In the genomic region with DNA sequence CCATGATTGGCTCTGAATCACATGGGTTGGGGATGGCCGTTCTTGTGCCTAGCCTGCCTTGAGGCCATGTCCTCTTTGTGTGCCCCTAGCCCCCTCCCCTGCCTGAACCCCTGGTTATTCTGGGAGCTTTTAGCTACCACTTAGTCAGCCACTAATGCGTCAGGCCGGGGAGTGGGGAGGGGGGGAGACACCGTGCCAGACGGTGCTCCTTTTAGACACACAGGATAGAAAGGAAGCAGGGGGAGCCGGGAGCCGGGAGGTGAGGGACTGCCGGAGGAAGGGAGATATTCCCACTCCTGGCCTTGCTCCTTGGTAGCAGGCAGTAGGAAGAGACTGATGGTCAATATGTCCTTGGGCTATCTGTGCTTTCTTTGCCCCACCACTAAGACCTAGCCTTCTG, we compare ENCODE assay signal across 13 mouse cellular contexts. TPM values are rescaled to one million over a fixed set of nuclear protein-coding genes. Genes with fewer than 3 reads are reported as not detected.
DNase-seq lines count a peak whose midpoint lies in the region; ATAC-seq and TF ChIP-seq lines count a peak whose summit lies in the region.
"Had no signal": no experiment of that assay in that cellular context is flagged by ENCODE, and none has a peak within 500 bp of the region (broad histone marks: within the 10 kb centered on the region; RNA-seq: fewer than 3 reads in every experiment).

No protein-coding gene starts in this region.

- DNase-seq in gastrocnemius, adult 2 months = no peak
- DNase-seq in gastrocnemius, adult 8-10 months (ENCODE audit: low spot score in 2 of 2) = no peak
- DNase-seq in CH12.LX (ENCODE audit: extremely low read depth) = no peak
- DNase-seq in urinary bladder, postnatal 25 days (ENCODE audit: low spot score) = no peak
- DNase-seq: embryo, embryonic 11 days had no signal

- no peaks in the 10 kb centered on the region; the same call in 1 of the 2 replicates for H3K36me3 ChIP-seq in intestine, postnatal 0 days (ENCODE audit: control insufficient read depth, insufficient read depth)
- no peaks in the 10 kb centered on the region for H3K36me3 ChIP-seq in intestine, embryonic 15.5 days
- H3K36me3 ChIP-seq in CH12.LX (replicated peaks in 1 of 2; ENCODE audit: control insufficient read depth in 1 of 2, insufficient read depth in 1 of 2, low read length in 1 of 2) = peaks cover 69 to 97% of the 10 kb centered on the region in 2 experiments
- no peaks in the 10 kb centered on the region for H3K36me3 ChIP-seq in forebrain, embryonic 12.5 days (replicated peaks)
- 0 out of 2 replicates have a peak, but pooled peaks cover 3% of the 10 kb centered on the region for H3K36me3 ChIP-seq in midbrain, embryonic 13.5 days
- H3K36me3 ChIP-seq: liver, embryonic 12.5 days; midbrain, embryonic 12.5 days had no signal

- 71% methylated on average over 8 of the region's 8 CpGs for WGBS in intestine, postnatal 0 days
- WGBS in intestine, embryonic 15.5 days = 46% methylated on average over 8 of the region's 8 CpGs
- 47% methylated on average over 8 of the region's 8 CpGs for WGBS in forebrain, embryonic 12.5 days
- WGBS in midbrain, embryonic 13.5 days = 48% methylated on average over 8 of the region's 8 CpGs

- no peak for TF ChIP-seq CTCF in gastrocnemius, adult 2 months (IDR thresholded peaks at IDR 0.05)
- no peak for TF ChIP-seq CTCF in intestine, postnatal 0 days (IDR thresholded peaks at IDR 0.05; ENCODE audit: low read depth)
- no peak for TF ChIP-seq CTCF in CH12.LX (conservative IDR thresholded peaks at IDR 0.05 in 1 of 2, IDR thresholded peaks at IDR 0.05 in 1 of 2; ENCODE audit: low read depth in 2 of 2, low read length in 2 of 2)

- intact Hi-C loops in gastrocnemius, adult 2 months (cut with DNase I) = no loop called here

- no peak for ATAC-seq in intestine, postnatal 0 days
- no peak for ATAC-seq in intestine, embryonic 15.5 days
- ATAC-seq in forebrain, embryonic 12.5 days (ENCODE audit: low FRiP score) = 0 out of 2 replicates have a peak, but pooled peaks have one; percentile 20
- no peak for ATAC-seq in midbrain, embryonic 13.5 days
- ATAC-seq: inflammation-experienced regulatory T-cells, adult 6 months; liver, embryonic 12.5 days had no signal

- in situ Hi-C loops in CH12.LX (cut with MboI; ENCODE audit: low pct_ligation_motif_present, low pct_unique_long_range_greater_than_20kb, low sequenced_read_pairs) = no loop called here

- dilution Hi-C loops in CH12.LX (cut with MboI; ENCODE audit: extremely low pct_ligation_motif_present, extremely low pct_unique_long_range_greater_than_20kb, low sequenced_read_pairs) = no loop called here

- no peaks in the 10 kb centered on the region for H3K9me3 ChIP-seq in intestine, postnatal 0 days (ENCODE audit: control insufficient read depth)
- H3K9me3 ChIP-seq in intestine, embryonic 15.5 days = no peaks in the 10 kb centered on the region
- H3K9me3 ChIP-seq in CH12.LX (replicated peaks; ENCODE audit: low read length) = no peaks in the 10 kb centered on the region
- H3K9me3 ChIP-seq in forebrain, embryonic 12.5 days = no peaks in the 10 kb centered on the region
- no peaks in the 10 kb centered on the region for H3K9me3 ChIP-seq in midbrain, embryonic 13.5 days
- H3K9me3 ChIP-seq: liver, embryonic 12.5 days; midbrain, embryonic 12.5 days; neural tube, embryonic 13.5 days had no signal

- no peak for TF ChIP-seq RAD21 in CH12.LX (IDR thresholded peaks at IDR 0.05; ENCODE audit: low read depth, low read length)

- peaks cover 100% of the 10 kb centered on the region for H3K79me2 ChIP-seq in CH12.LX (replicated peaks; ENCODE audit: control insufficient read depth, extremely low read depth, insufficient read depth, poor library complexity, severe bottlenecking)

- no peak for TF ChIP-seq EP300 in CH12.LX (IDR thresholded peaks at IDR 0.05; ENCODE audit: low read length)

- no peak; the same call in 1 of the 2 replicates for TF ChIP-seq POLR2A in CH12.LX (IDR thresholded peaks at IDR 0.05; ENCODE audit: low read depth, low read length)

- H3K9ac ChIP-seq in intestine, postnatal 0 days (ENCODE audit: low read depth, low read length) = no peak overlapping the region
- no peak overlapping the region for H3K9ac ChIP-seq in intestine, embryonic 15.5 days
- H3K9ac ChIP-seq in CH12.LX (ENCODE audit: insufficient read depth, low read depth) = peak overlapping the region; percentile 89
- no peak overlapping the region for H3K9ac ChIP-seq in forebrain, embryonic 12.5 days
- no peak overlapping the region for H3K9ac ChIP-seq in midbrain, embryonic 13.5 days (replicated peaks)
- H3K9ac ChIP-seq: liver, embryonic 12.5 days; midbrain, embryonic 12.5 days had no signal

- H3K27me3 ChIP-seq in intestine, postnatal 0 days (replicated peaks; ENCODE audit: control insufficient read depth, insufficient read depth, low read length) = no peaks in the 10 kb centered on the region
- H3K27me3 ChIP-seq in intestine, embryonic 15.5 days (replicated peaks) = no peaks in the 10 kb centered on the region; the same call in 1 of the 2 replicates
- no peaks in the 10 kb centered on the region for H3K27me3 ChIP-seq in CH12.LX (replicated peaks)
- H3K27me3 ChIP-seq in forebrain, embryonic 12.5 days = peaks cover 14% of the 10 kb centered on the region
- peaks cover 4% of the 10 kb centered on the region for H3K27me3 ChIP-seq in midbrain, embryonic 13.5 days
- H3K27me3 ChIP-seq: neural tube, embryonic 13.5 days had no signal

- H3K4me2 ChIP-seq in intestine, postnatal 0 days (replicated peaks; ENCODE audit: low read depth) = 0 out of 2 replicates have a peak overlapping the region, but pooled peaks have one; percentile 17
- no peak overlapping the region for H3K4me2 ChIP-seq in intestine, embryonic 15.5 days (replicated peaks)
- H3K4me2 ChIP-seq in CH12.LX (ENCODE audit: insufficient read depth, low read depth, poor library complexity, severe bottlenecking) = peak overlapping the region; percentile 95
- H3K4me2 ChIP-seq in forebrain, embryonic 12.5 days = no peak overlapping the region
- H3K4me2 ChIP-seq in midbrain, embryonic 13.5 days (replicated peaks) = no peak overlapping the region
- H3K4me2 ChIP-seq: liver, embryonic 12.5 days; midbrain, embryonic 12.5 days; neural tube, embryonic 13.5 days had no signal

- peaks cover 37% of the 10 kb centered on the region for H3K4me1 ChIP-seq in intestine, postnatal 0 days (replicated peaks; ENCODE audit: control insufficient read depth, insufficient read depth, low read length)
- peaks cover 12% of the 10 kb centered on the region for H3K4me1 ChIP-seq in intestine, embryonic 15.5 days (replicated peaks)
- peaks cover 47 to 87% of the 10 kb centered on the region in 2 experiments for H3K4me1 ChIP-seq in CH12.LX (ENCODE audit: control insufficient read depth in 1 of 2, insufficient read depth in 2 of 2)
- peaks cover 42% of the 10 kb centered on the region for H3K4me1 ChIP-seq in forebrain, embryonic 12.5 days
- H3K4me1 ChIP-seq in midbrain, embryonic 13.5 days (replicated peaks) = peaks cover 62% of the 10 kb centered on the region

- H3K27ac ChIP-seq in gastrocnemius, adult 2 months = peak overlapping the region; percentile 90
- H3K27ac ChIP-seq in intestine, postnatal 0 days (ENCODE audit: low read depth, low read length) = 0 out of 2 replicates have a peak overlapping the region, but pooled peaks have one; percentile 41
- no peak overlapping the region for H3K27ac ChIP-seq in intestine, embryonic 15.5 days
- H3K27ac ChIP-seq in CH12.LX (ENCODE audit: insufficient read depth, low read depth) = peak overlapping the region; percentile 96
- H3K27ac ChIP-seq in forebrain, embryonic 12.5 days = no peak overlapping the region
- H3K27ac ChIP-seq in midbrain, embryonic 13.5 days = no peak overlapping the region
- H3K27ac ChIP-seq: liver, embryonic 12.5 days; midbrain, embryonic 12.5 days; neural tube, embryonic 13.5 days had no signal

- peak overlapping the region; percentile 97 for H3K4me3 ChIP-seq in gastrocnemius, adult 2 months
- no peak overlapping the region for H3K4me3 ChIP-seq in intestine, postnatal 0 days (ENCODE audit: low read depth, low read length)
- no peak overlapping the region for H3K4me3 ChIP-seq in intestine, embryonic 15.5 days (replicated peaks)
- H3K4me3 ChIP-seq in CH12.LX (replicated peaks in 1 of 3; ENCODE audit: low read depth in 2 of 3, low read length in 2 of 3, poor library complexity in 1 of 3) = peak overlapping the region; percentile 52 to 64 (median 60)
- H3K4me3 ChIP-seq in forebrain, embryonic 12.5 days (replicated peaks) = no peak overlapping the region
- H3K4me3 ChIP-seq in midbrain, embryonic 13.5 days (replicated peaks) = no peak overlapping the region
- H3K4me3 ChIP-seq: liver, embryonic 12.5 days; midbrain, embryonic 12.5 days; neural tube, embryonic 13.5 days had no signal

RNA-seq across cellular contexts. Expression of a gene that starts 10.0 kb away (rescaled TPM):
- 10 to 100 TPM in 1 of 2 experiments, 1 to 10 TPM in 1; 9.0 to 14.4 TPM for total RNA-seq in gastrocnemius, adult 2 months (2021)
- 10 to 100 TPM in 1 of 4 experiments, 1 to 10 TPM in 3; 5.9 to 11.0 (median 7.8) TPM for total RNA-seq in gastrocnemius, adult 8-10 months (2022)
- polyA plus RNA-seq in intestine, postnatal 0 days (2015; fragmentation: Nextera tagmentation; extraction: Ambion mirVana) = 6.9 and 7.1 TPM in 2 replicates
- polyA plus RNA-seq in intestine, embryonic 15.5 days (2015; fragmentation: Nextera tagmentation; extraction: Ambion mirVana) = 0.58 and 0.89 TPM in 2 replicates
- total RNA-seq in CH12.LX (2012; rRNA removed) (113 and 181 TPM in 2 replicates), CH12.LX (2014; rRNA removed) (78.2 and 88.6 TPM in 2 replicates)
- polyA plus RNA-seq in CH12.LX (2012; ENCODE audit: insufficient read length, low read depth) = 81.9 and 89.4 TPM in 2 replicates
- polyA plus RNA-seq in forebrain, embryonic 12.5 days (2016; fragmentation: Nextera tagmentation; extraction: Ambion mirVana) = 0.43 and 1.4 TPM in 2 replicates
- polyA plus RNA-seq in midbrain, embryonic 13.5 days (2015; fragmentation: Nextera tagmentation; extraction: Ambion mirVana) = 1.9 and 2.7 TPM in 2 replicates
- polyA plus RNA-seq: liver, embryonic 12.5 days had no signal

RNA-seq across cellular contexts. Expression of a gene that starts 39.1 kb away (rescaled TPM):
- total RNA-seq in gastrocnemius, adult 2 months (2021) = 10 to 100 TPM; 81.3 to 82.1 TPM
- total RNA-seq in gastrocnemius, adult 8-10 months (2022) = 10 to 100 TPM; 85.4 to 92.1 (median 90.3) TPM
- polyA plus RNA-seq in intestine, postnatal 0 days (2015; fragmentation: Nextera tagmentation; extraction: Ambion mirVana) = 77.1 and 80.7 TPM in 2 replicates
- 89.0 and 91.1 TPM in 2 replicates for polyA plus RNA-seq in intestine, embryonic 15.5 days (2015; fragmentation: Nextera tagmentation; extraction: Ambion mirVana)
- total RNA-seq in CH12.LX (2012; rRNA removed) (31.2 and 37.3 TPM in 2 replicates), CH12.LX (2014; rRNA removed) (19.9 and 24.7 TPM in 2 replicates)
- 73.3 and 81.1 TPM in 2 replicates for polyA plus RNA-seq in CH12.LX (2012; ENCODE audit: insufficient read length, low read depth)
- 129 and 138 TPM in 2 replicates for polyA plus RNA-seq in forebrain, embryonic 12.5 days (2016; fragmentation: Nextera tagmentation; extraction: Ambion mirVana)
- polyA plus RNA-seq in midbrain, embryonic 13.5 days (2015; fragmentation: Nextera tagmentation; extraction: Ambion mirVana) = 169 and 170 TPM in 2 replicates

RNA-seq across cellular contexts. Expression of a gene that starts 56.3 kb away (rescaled TPM):
- under 1 TPM in 1 of 2 experiments, not detected in 1; 0.10 TPM for total RNA-seq in gastrocnemius, adult 2 months (2021)
- total RNA-seq in gastrocnemius, adult 8-10 months (2022) = 1 to 10 TPM in 1 of 4 experiments, under 1 TPM in 1, not detected in 2; 0.27 to 1.3 TPM
- polyA plus RNA-seq in intestine, postnatal 0 days (2015; fragmentation: Nextera tagmentation; extraction: Ambion mirVana) = 4.4 and 7.8 TPM in 2 replicates
- polyA plus RNA-seq in intestine, embryonic 15.5 days (2015; fragmentation: Nextera tagmentation; extraction: Ambion mirVana) = 9.3 and 22.1 TPM in 2 replicates
- total RNA-seq in CH12.LX (2012; rRNA removed) = 2.6 and 4.6 TPM in 2 replicates
- 8.3 and 9.0 TPM in 2 replicates for total RNA-seq in CH12.LX (2014; rRNA removed)
- polyA plus RNA-seq in CH12.LX (2012; ENCODE audit: insufficient read length, low read depth) = 12.1 and 12.8 TPM in 2 replicates
- polyA plus RNA-seq in forebrain, embryonic 12.5 days (2016; fragmentation: Nextera tagmentation; extraction: Ambion mirVana) = 0.19 and 0.45 TPM in 2 replicates
- 0.30 and 0.38 TPM in 2 replicates for polyA plus RNA-seq in midbrain, embryonic 13.5 days (2015; fragmentation: Nextera tagmentation; extraction: Ambion mirVana)

Comparison
In these comparisons a context has a peak if more than half of its experiments do, and no peak if none do; other contexts are left out.
1. H3K27ac ChIP-seq: peak in gastrocnemius, adult 2 months (single experiment), intestine, postnatal 0 days (single experiment) and CH12.LX (single experiment); none in intestine, embryonic 15.5 days (single experiment), forebrain, embryonic 12.5 days (single experiment) and midbrain, embryonic 13.5 days (single experiment).
2. H3K4me2 ChIP-seq: peak in intestine, postnatal 0 days (single experiment) and CH12.LX (single experiment); none in intestine, embryonic 15.5 days (single experiment), forebrain, embryonic 12.5 days (single experiment) and midbrain, embryonic 13.5 days (single experiment).
3. H3K4me3 ChIP-seq: peak in gastrocnemius, adult 2 months (single experiment) and CH12.LX (3 of 3); none in intestine, postnatal 0 days (single experiment), intestine, embryonic 15.5 days (single experiment), forebrain, embryonic 12.5 days (single experiment) and midbrain, embryonic 13.5 days (single experiment).
4. RNA of a gene that starts 10.0 kb away (polyA plus RNA-seq): 81.9 to 89.4 TPM in CH12.LX; 6.9 to 7.1 TPM in intestine, postnatal 0 days, 1.9 to 2.7 TPM in midbrain, embryonic 13.5 days, 0.58 to 0.89 TPM in intestine, embryonic 15.5 days and 0.43 to 1.4 TPM in forebrain, embryonic 12.5 days; every median in the first group is over 10 times any median in the second.